Mouse (Mus musculus) retina, embryonic 14.5 days (tissue): ENCODE measurements around the gene Foxl2.

ENCODE experiments used
- DNase-seq: peaks from one replicate; pipeline ENCODE4 v3.0.0-alpha.2; 2015; ENCODE audit warnings: low spot score

Gene Foxl2

DNA sequence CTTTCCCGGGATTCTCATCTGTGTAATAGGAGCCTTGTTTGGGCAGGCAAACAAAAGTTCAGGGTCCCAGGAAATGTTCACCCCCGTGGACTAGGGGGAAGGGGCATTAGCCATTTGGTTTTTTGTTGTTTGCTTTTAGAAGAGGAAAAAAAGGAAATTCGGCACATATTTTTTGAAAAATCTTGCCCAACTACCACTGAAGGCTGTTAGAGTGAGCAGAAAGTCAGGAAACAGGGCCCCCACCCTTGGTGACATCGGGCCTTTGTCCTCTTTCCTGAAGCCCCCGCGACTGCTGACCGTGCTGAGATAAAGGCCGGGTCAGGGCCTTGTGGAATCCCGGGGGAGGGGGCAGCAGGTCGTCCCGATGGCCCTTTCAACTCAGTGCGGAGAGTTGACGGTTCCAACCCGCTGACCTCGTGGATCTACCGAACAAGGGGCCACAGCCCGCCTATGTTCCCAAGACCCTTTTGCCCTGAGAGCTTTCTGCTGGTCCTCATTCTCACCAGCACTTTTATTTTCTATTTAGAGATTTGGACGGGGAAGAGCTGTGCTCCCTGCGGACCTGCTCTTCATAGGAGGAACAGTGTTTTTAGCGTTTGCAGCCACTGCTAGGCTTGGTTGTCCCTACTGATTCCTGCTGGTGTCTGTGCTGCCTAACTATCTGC, 7.5 kb downstream of the Foxl2 start:
- DNase-seq: peak; percentile 37

DNA sequence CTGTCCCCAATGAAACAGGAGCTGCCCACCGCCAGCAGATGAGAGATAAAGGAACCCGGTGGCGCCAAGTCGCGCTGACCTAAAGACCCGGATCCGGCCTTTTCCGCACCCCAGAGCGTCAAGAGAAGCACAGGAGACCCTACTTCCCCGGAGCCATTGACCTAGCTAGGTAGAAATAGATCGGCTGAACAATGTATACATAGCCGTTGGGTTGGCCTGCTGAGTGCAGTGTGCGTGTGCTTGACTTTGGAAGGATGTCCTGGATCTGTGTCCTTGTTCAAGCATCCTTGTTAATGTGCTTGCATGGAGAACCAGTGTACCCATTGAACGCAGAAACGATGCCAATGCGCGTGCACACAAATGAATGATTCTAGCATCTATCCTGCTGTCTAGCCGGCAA, 8.6 kb downstream of the Foxl2 start:
- no peak for DNase-seq

DNA sequence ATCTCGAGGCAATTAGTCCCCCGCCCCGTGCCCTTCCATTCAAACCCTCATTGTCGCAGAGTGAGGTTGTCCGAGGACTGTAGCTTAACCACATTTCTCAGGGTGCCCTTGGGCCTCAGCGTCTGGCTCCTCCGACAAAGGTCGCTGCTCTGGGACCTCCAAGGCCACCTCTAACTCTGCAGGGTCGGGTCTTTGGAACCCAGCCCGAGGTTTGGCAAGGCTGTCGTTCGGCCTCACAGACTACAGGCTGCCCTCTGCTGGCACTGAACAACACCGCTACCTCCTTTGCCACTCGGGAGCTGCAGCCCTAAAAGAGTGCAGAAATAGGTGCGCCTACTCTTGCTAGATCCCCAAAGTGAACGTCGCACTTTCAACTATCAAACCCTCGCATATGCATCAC, 10.0 kb downstream of the Foxl2 start:
- peak; percentile 77 for DNase-seq

DNA sequence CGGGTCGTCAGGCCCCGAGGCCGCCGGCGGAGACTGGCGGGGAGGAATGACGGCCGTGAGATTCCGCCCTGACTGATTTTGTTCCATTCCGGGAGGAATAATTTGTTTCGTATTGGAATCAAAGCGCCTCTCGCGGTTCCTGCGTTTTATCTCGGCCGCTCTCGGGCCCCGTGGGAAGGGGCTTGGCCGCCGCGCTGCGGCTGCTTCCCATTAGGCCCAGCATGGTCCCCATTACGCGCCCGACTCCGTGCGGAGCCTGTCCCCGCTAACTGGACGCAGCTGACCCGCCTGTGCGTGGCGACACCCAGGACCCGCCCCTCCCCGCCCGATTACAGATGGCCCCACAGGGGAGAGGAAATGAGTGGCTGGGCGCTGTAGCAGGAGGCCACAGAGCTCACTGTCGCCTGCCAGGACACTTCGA, 18.0 kb downstream of the Foxl2 start:
- DNase-seq: peak; percentile 52

DNA sequence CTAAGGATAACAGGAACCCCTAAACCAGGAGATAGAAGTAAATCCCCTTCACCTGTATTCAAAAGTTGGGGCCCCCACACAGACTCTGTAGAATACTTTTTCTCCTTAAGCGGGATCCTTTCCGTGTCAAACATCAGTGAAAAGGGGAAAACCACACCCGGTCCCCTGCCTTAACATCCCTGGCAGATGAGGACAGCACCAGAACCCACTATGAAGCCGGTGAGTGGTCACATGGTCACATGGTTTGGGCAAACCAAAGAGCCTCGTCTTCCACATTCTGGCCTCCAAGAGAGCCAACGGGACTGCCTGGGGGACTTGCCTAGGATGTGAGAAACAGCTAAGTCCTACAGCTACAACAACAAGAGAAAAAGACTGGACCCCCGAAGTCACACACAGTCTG, 18.5 kb downstream of the Foxl2 start:
- no peak for DNase-seq

DNA sequence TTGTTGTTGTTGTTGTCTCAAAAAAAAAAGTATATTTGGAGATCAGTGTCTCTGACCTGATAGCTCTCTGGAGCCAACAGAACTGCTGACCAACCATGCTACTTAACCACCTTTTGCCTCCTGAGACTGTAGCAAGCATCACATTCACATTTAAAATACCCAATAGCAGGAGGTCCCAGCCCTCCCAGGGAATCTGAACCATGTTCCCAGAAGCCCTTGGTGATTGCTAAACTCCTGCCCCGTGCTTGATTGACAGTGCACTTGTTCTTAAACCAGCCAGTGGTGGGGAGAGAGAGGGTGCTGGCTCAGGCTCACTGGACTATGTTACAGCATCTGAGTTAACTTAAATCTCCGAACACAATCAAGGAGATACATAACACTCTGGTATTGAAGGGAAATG, 19.8 kb downstream of the Foxl2 start:
- no peak for DNase-seq

DNA sequence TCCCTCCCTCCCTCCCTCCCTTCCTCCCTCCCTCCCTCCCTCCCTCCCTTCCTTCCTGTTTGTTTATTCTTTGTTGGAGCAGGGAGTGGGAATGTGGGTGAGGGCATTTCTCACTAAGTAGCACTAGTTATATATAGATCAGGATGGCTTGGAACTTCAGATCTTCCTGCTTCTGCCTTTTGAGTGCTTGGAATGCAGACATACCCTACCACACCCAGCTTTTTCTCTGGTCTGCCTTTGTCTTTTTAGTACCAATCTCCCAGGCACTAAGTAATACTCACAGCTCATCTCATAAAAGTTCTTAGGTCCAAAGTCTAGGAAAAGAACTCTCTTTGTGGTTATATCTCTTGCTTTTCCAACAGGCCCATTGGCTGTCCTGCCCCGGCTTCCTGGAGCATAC, 21.0 kb downstream of the Foxl2 start:
- DNase-seq: no peak

DNA sequence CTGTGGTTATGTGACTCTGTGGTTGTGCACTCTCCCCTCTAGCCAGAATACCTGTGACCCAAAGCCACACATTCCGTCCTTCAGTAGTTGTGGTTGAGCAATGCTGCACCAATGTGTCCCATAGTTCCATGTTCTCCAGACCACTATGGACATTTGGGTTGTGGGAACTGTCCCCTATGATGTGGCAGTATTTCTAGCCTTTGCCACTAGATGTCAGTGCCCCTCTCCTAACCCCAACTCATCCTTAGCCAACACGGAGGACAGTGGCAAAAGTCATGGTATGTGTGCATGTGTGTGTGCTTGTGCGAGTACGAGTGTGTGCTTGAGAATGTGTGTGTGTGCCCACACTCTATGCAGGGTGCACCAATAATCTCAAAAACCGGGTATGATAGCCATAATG, 21.4 kb downstream of the Foxl2 start:
- DNase-seq: peak; percentile 59

DNA sequence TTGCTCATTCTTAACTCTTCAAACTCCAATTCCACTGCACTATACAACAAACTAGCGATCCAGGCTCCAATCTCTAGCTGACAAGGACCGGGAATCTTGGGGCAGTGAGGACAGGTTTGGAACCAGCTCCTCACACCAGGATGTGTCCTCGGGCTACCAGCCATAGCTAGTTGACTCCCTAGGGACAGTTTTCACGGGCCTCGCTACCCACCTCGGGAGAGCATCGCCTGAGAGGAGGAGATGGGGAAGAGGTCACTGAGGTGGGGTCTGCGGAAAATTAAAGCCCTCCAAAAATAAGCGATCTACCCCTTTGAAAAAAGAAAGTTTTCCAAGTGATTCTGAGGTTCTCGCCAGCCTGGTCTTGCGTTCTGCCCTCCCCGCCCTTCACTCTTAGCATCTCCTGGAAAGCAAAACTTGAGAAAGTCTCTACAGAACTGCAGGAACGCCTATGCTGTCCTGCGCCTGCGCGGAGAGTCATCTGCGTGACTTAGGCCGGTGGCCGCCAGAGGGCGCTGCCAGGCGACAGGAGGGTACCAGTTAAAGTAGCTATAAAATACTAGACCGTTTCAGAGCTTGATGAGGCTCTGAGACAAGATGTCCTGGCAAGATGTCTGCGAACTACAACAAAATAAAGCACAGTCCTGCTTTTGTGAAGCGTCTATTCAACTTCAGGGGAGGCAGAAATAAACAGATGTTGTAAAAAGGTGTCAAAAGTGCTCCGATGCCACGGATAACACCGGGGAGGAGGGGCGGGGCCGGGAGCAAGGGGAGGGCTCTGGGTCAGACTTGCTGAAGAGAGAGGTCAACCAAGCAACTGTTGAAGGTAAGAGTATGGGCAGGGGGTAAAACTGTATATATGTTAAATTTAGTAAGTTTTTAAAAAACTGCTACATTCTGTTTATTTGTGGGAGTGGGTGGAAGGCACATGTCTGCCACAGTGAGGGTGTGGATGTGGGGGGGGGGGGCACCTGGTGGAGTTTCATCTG, 24.6 kb downstream of the Foxl2 start:
- DNase-seq: peak; percentile 91

DNA sequence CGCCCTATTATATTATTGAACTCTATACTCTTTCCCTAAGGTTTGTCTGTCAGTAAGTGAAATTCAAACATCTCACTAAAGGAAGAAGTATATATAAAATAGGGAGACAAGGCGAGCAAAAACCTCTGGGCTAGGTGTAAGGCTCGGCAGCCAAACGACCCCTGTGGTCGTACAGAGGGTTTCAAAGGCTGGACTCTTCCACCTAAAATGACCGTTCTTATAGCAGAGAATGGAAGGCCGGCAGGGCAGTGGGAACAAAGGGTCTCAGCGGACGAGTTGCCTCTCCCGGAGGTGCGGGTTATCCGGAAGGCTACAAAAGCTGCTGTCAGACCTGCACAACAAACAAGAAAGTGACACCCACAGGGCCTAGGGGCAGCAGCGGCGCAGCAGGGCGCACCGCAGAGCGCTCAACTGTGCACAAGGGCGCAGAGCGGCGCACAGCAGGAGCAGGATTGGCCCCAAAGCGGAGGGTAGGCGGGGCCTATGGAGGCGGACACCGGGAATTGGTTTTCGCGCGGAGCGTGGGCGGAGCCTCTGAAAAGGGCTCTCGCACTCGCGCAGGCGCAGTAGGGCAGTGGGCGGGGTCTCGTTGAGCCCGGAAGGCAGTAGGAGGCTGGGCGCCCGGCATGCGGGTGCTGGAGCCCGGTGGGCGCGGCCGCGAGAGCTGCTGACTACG, 30.9 kb downstream of the Foxl2 start, which contains the start of gene Faim:
Gene Faim (plus strand): TSS at position 574 of the 676 bp plus-strand sequence.
- peak; percentile 100 for DNase-seq

DNA sequence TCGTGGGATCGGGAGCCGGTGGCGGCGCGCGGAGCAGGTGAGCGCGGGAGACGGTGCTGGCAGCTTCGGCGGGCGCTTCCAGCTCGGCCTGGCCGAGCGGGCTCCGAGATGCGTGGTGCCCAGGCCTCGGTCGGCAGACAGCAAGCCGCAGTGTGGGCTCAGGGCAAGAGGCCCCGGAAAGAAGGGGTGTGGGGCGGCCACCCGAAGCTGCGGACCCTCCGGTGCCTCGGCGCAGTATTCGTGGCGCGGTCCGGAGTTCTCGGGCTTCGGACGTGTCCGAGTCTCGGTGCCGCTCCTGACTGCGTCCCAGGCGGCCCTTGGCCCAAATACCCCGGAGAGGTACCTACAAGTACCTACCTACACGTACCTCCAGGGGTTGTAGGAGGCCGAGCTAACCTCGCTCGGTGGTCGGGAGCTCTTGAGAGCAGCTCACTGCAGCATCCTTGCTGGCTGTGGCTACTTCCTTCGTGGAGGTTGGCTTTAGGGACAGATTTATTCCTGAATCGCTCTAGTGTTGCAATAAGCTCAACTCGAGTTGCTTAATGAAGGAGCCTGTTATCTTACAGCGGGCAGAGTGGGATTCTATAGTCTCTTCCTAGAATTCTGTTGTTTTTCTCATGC, 31.5 kb downstream of the Foxl2 start:
- DNase-seq: peak; percentile 41

DNA sequence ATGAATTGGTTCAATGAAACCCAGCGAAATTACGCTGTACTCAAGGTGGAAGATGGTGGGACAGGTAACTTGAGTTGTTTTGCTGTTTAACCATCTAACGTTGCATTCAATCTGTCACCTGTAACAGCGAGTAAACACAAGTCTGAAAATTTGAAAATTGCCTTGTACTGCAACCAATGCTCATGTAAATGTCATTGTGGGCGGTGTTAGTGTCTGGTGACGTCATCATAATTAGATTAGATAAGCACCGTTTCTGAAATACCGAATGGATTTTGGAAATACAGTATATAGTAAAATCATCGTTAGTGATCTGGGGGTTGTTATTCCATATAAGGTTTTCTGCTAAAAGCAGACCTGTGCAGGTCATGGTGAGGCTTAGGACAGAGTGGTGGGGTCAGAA, 32.0 kb downstream of the Foxl2 start:
- DNase-seq: no peak

DNA sequence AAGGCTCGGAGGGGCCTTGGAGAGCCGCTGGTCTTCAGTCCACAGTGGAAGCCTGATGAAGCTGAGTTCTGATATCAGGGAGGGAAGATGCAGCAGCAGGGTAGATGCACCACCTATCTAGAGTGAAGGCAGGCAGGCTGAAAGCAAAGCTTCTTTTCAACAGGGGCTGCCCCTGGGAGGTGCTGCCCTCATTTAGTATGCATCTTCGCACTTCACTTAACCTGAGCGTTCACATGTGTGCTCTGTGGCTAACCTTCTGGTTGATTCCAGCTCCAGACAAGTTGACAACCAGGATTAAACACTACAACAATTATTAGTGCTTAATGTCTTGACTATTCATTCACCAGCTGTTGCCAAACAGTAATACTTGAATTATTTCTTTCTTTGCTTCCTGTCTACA, 39.0 kb downstream of the Foxl2 start:
- DNase-seq: no peak

DNA sequence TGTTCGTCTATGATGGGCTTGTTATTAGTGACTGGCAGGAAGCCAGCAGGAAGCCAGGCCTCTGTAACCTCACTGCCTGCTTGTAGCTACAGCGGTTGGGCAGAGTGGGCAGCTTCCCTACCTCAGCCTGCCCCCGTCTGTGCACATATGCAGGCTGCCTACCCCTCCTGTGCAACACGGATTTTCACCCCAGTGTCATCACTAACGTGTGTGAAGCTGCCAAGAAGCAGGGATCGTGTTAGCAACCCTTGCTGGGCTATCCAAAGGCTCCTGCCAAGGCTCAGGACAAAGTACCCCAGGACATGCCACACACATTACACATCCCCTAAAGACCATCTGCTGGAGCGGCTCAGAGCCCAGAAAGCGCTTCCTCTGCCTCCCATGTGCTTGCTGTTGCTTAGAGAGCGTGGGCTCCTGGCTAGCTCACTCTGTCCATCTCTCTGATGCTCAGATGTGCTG, 44.8 kb downstream of the Foxl2 start:
- no peak for DNase-seq

DNA sequence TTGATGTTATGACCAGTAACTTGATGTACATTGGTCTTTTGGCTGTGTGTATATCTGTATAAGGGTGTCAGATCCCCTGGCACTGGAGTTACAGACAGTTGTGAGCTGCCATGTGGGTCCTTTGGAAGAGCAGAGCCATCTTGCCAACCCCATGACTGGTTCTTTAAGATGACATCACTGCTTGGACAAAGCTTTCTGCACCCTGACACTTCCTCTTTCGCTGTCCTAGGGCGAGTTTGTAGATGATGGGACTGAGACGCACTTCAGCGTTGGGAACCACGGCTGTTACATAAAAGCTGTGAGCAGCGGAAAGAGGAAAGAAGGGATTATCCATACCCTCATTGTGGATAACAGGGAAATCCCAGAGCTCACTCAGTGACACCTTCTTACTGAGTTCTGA, 46.2 kb downstream of the Foxl2 start:
- DNase-seq: no peak
